Mouse (Mus musculus): ENCODE results near the gene R3hcc1l. TPM values are rescaled to one million over a fixed set of nuclear protein-coding genes. Genes with fewer than 3 reads are reported as not detected.

The R3hcc1l gene
- polyA plus RNA-seq, 1 experiment from 2014 or later = 11.1 TPM

- H3K4me2 ChIP-seq = peak overlapping the region; percentile 42
- WGBS (ENCODE audit: insufficient replicate concordance) = 63% methylated on average over 13 of the region's 13 CpGs
- H3K36me3 ChIP-seq = peaks cover 29% of the 10 kb centered on the region
- peak; percentile 70 for ATAC-seq (ENCODE audit: low read depth)
- H3K9ac ChIP-seq = peak overlapping the region; percentile 55
- DNase-seq = peak; percentile 31
- peaks cover 40% of the 10 kb centered on the region for H3K4me1 ChIP-seq (replicated peaks)
- H3K27ac ChIP-seq = peak overlapping the region; percentile 86
- no peak overlapping the region for H3K4me3 ChIP-seq (replicated peaks)
- H3K27me3 ChIP-seq = no peaks in the 10 kb centered on the region
- H3K9me3 ChIP-seq (replicated peaks) = no peaks in the 10 kb centered on the region
These were observed 64.3 kb downstream of the R3hcc1l start for GRCm38 (mm10) chr19:42582811-42583370.

GRCm38 (mm10) chr19:42583677-42584076 lies 65.1 kb downstream of the R3hcc1l start:
- Histone ChIP-seq H3K4me3 (replicated peaks) (0 out of 2 replicates have a peak overlapping the region, but pooled peaks have one; percentile 10), H3K4me1 (replicated peaks) (peaks cover 40% of the 10 kb centered on the region), H3K9ac (peak overlapping the region; percentile 55), H3K27me3 (no peaks in the 10 kb centered on the region), H3K27ac (peak overlapping the region; percentile 86), H3K4me2 (peak overlapping the region; percentile 42), H3K36me3 (peaks cover 29% of the 10 kb centered on the region), H3K9me3 (replicated peaks) (no peaks in the 10 kb centered on the region)
- DNase-seq (peak; percentile 38), ATAC-seq (ENCODE audit: low read depth) (peak; percentile 81)
- 52% methylated on average over 5 of the region's 5 CpGs for WGBS (ENCODE audit: insufficient replicate concordance)

GRCm38 (mm10) chr19:42584188-42584587 lies 65.6 kb downstream of the R3hcc1l start:
- Histone ChIP-seq H3K4me1 (replicated peaks) (peaks cover 40% of the 10 kb centered on the region), H3K36me3 (peaks cover 29% of the 10 kb centered on the region), H3K27me3 (no peaks in the 10 kb centered on the region), H3K4me2 (peak overlapping the region; percentile 12; the same call in 1 of the 2 replicates), H3K4me3 (replicated peaks) (no peak overlapping the region), H3K9me3 (replicated peaks) (no peaks in the 10 kb centered on the region), H3K9ac (no peak overlapping the region), H3K27ac (peak overlapping the region; percentile 86)
- ATAC-seq (ENCODE audit: low read depth) (peak; percentile 77), DNase-seq (peak; percentile 49)
- 51% methylated on average over 3 of the region's 3 CpGs for WGBS (ENCODE audit: insufficient replicate concordance)

- Histone ChIP-seq H3K36me3 (peaks cover 48% of the 10 kb centered on the region), H3K4me2 (no peak overlapping the region), H3K9ac (no peak overlapping the region), H3K4me1 (replicated peaks) (peaks cover 27% of the 10 kb centered on the region), H3K4me3 (replicated peaks) (no peak overlapping the region), H3K27me3 (no peaks in the 10 kb centered on the region), H3K9me3 (replicated peaks) (no peaks in the 10 kb centered on the region), H3K27ac (no peak overlapping the region)
- 79% methylated on average over 2 of the region's 2 CpGs for WGBS (ENCODE audit: insufficient replicate concordance)
- ATAC-seq (ENCODE audit: low read depth) (no peak), DNase-seq (no peak)
These were observed 69.1 kb downstream of the R3hcc1l start for GRCm38 (mm10) chr19:42587704-42588103.

DNA sequence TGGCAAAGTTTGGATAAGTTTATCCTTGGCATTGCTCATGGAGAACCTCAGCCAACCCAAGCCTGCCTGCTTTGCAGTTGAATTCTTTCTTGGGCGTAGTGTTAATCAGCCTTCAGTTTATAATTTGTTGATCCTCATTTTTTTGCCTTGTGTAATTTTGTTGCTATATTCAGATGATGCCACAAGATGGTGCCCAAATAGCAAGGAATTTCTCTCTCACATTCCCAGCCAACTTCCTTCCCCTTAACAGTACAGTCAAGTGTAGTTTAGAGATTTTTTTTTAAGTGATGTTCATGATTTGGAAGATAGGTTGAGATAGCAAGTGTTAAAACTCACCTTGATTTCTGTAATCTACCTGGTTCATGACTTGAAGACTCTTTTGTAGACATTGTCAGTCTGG lies 70.7 kb downstream of the R3hcc1l start:
- 66% methylated on average over 1 of the region's 1 CpGs for WGBS (ENCODE audit: insufficient replicate concordance)

DNA sequence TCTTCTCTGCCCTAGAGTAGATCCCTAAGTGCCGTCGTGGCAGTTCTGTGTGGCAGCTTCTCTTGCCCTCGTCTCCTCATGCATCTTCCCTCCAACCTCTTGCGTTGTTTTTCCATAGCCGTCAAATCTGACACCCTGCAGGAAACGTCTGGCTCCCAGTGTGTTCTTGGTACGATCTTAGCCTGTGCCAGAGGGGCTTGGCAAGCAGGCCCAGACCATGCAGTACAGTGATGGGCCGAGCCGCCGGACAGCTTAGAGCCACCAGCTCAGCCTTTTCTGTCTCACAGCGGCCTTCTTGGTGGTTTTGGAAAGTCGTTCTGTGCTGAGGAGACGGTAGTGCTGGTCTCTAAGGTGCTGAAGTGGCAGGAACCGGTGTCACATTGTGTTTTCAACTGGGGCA lies 73.0 kb downstream of the R3hcc1l start:
- H3K27me3 ChIP-seq = no peaks in the 10 kb centered on the region
- no peak overlapping the region for H3K4me3 ChIP-seq (replicated peaks)
- WGBS (ENCODE audit: insufficient replicate concordance) = 86% methylated on average over 14 of the region's 14 CpGs
- H3K4me2 ChIP-seq = no peak overlapping the region
- peaks cover 45% of the 10 kb centered on the region for H3K36me3 ChIP-seq
- H3K9me3 ChIP-seq (replicated peaks) = no peaks in the 10 kb centered on the region
- no peak for DNase-seq
- no peak for ATAC-seq (ENCODE audit: low read depth)
- no peaks in the 10 kb centered on the region for H3K4me1 ChIP-seq (replicated peaks)
- H3K27ac ChIP-seq = no peak overlapping the region
- no peak overlapping the region for H3K9ac ChIP-seq

More for the DNA sequence above, 70.7 kb downstream of the R3hcc1l start:
- ATAC-seq (ENCODE audit: low read depth) (no peak), DNase-seq (no peak)
- Histone ChIP-seq H3K27ac (no peak overlapping the region), H3K9me3 (replicated peaks) (no peaks in the 10 kb centered on the region), H3K9ac (no peak overlapping the region), H3K36me3 (peaks cover 50% of the 10 kb centered on the region), H3K4me3 (replicated peaks) (no peak overlapping the region), H3K27me3 (no peaks in the 10 kb centered on the region), H3K4me2 (no peak overlapping the region), H3K4me1 (replicated peaks) (peaks cover 14% of the 10 kb centered on the region)

- Histone ChIP-seq H3K4me1 (replicated peaks) (no peaks in the 10 kb centered on the region), H3K9ac (no peak overlapping the region), H3K27ac (no peak overlapping the region), H3K4me2 (no peak overlapping the region), H3K27me3 (no peaks in the 10 kb centered on the region), H3K36me3 (peaks cover 40% of the 10 kb centered on the region), H3K9me3 (replicated peaks) (no peaks in the 10 kb centered on the region), H3K4me3 (replicated peaks) (no peak overlapping the region)
- WGBS (ENCODE audit: insufficient replicate concordance) = 82% methylated on average over 6 of the region's 6 CpGs
- DNase-seq (no peak), ATAC-seq (ENCODE audit: low read depth) (no peak)
These were observed 74.9 kb downstream of the R3hcc1l start for GRCm38 (mm10) chr19:42593456-42593855.

DNA sequence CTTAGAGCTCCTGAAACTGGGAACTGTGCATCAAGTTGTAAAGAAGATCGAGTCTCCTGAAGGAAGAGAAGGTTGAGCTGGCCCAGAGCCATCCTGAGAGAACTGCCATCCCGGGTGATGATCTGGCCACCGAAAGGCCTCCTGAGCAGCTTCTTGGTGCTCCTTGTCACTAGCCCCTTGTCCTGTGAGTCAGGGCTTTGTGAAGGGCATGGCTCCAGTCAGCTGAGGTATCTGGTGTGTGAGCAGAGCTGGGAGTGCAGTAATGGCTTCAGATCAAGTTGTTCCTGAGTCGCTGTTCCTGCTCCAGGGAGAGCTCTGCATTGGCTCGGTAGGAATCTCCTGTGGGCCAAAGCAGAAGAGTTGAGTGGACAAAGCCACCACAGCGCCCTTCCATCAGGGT lies 76.5 kb downstream of the R3hcc1l start:
- Histone ChIP-seq H3K9me3 (replicated peaks) (no peaks in the 10 kb centered on the region), H3K4me3 (replicated peaks) (no peak overlapping the region), H3K36me3 (peaks cover 40% of the 10 kb centered on the region), H3K27ac (no peak overlapping the region), H3K4me2 (no peak overlapping the region), H3K4me1 (replicated peaks) (no peaks in the 10 kb centered on the region), H3K9ac (no peak overlapping the region), H3K27me3 (no peaks in the 10 kb centered on the region)
- 83% methylated on average over 6 of the region's 6 CpGs for WGBS (ENCODE audit: insufficient replicate concordance)
- DNase-seq (no peak), ATAC-seq (ENCODE audit: low read depth) (no peak)

GRCm38 (mm10) chr19:42597286-42597685 lies 78.7 kb downstream of the R3hcc1l start:
- Histone ChIP-seq H3K9me3 (replicated peaks) (no peaks in the 10 kb centered on the region), H3K4me1 (replicated peaks) (no peaks in the 10 kb centered on the region), H3K4me2 (no peak overlapping the region), H3K27me3 (no peaks in the 10 kb centered on the region), H3K27ac (no peak overlapping the region), H3K36me3 (peaks cover 21% of the 10 kb centered on the region), H3K9ac (no peak overlapping the region), H3K4me3 (replicated peaks) (no peak overlapping the region)
- DNase-seq (no peak), ATAC-seq (ENCODE audit: low read depth) (no peak)
- 86% methylated on average over 12 of the region's 12 CpGs for WGBS (ENCODE audit: insufficient replicate concordance)

- no peaks in the 10 kb centered on the region for H3K4me1 ChIP-seq (replicated peaks)
- H3K9me3 ChIP-seq (replicated peaks) = no peaks in the 10 kb centered on the region
- H3K36me3 ChIP-seq = peaks cover 18% of the 10 kb centered on the region
- H3K4me2 ChIP-seq = no peak overlapping the region
- ATAC-seq (ENCODE audit: low read depth) (no peak), DNase-seq (no peak)
- no peak overlapping the region for H3K9ac ChIP-seq
- no peaks in the 10 kb centered on the region for H3K27me3 ChIP-seq
- WGBS (ENCODE audit: insufficient replicate concordance) = 89% methylated on average over 6 of the region's 6 CpGs
- H3K4me3 ChIP-seq (replicated peaks) = no peak overlapping the region
- no peak overlapping the region for H3K27ac ChIP-seq
These were observed 79.3 kb downstream of the R3hcc1l start for GRCm38 (mm10) chr19:42597896-42598295.

DNA sequence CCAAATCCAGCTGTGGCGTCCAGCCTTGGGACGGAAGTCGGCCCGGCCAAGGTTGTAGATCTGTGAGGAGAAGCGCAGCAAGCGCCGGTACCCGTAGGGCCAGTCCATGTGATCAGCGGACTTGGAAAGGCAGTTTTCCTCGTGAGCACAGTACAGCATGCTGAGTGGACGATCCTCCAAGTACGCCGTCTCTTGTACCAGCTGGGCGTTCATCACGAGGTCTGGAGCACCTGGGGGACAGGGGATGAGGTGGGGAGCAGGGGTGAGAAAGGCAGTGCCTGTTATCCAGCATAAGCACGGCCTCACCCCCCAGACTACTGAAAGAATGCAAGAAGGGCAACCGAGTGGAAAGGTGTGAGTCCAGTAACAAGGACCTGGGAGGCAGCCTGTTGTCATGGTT lies 81.3 kb downstream of the R3hcc1l start:
- Histone ChIP-seq H3K9me3 (replicated peaks) (no peaks in the 10 kb centered on the region), H3K27me3 (peaks cover 3% of the 10 kb centered on the region; the same call in 1 of the 2 replicates), H3K4me1 (replicated peaks) (no peaks in the 10 kb centered on the region), H3K9ac (no peak overlapping the region), H3K36me3 (peaks cover 4% of the 10 kb centered on the region), H3K27ac (no peak overlapping the region), H3K4me2 (no peak overlapping the region), H3K4me3 (replicated peaks) (no peak overlapping the region)
- WGBS (ENCODE audit: insufficient replicate concordance) = 79% methylated on average over 17 of the region's 17 CpGs
- ATAC-seq (ENCODE audit: low read depth) (no peak), DNase-seq (no peak)

GRCm38 (mm10) chr19:42600591-42600990 lies 82.0 kb downstream of the R3hcc1l start:
- Histone ChIP-seq H3K4me1 (replicated peaks) (no peaks in the 10 kb centered on the region), H3K9ac (no peak overlapping the region), H3K9me3 (replicated peaks) (no peaks in the 10 kb centered on the region), H3K4me3 (replicated peaks) (no peak overlapping the region), H3K36me3 (peaks cover 4% of the 10 kb centered on the region; the same call in 1 of the 2 replicates), H3K27me3 (peaks cover 3% of the 10 kb centered on the region; the same call in 1 of the 2 replicates), H3K27ac (no peak overlapping the region), H3K4me2 (no peak overlapping the region)
- 57% methylated on average over 3 of the region's 3 CpGs for WGBS (ENCODE audit: insufficient replicate concordance)
- DNase-seq (no peak), ATAC-seq (ENCODE audit: low read depth) (no peak)
